Mouse (Mus musculus) layer of hippocampus, adult 8-10 months (tissue): ENCODE data around the gene Arrdc3. TPM values are rescaled to one million over a fixed set of nuclear protein-coding genes. Genes with fewer than 3 reads are reported as not detected.

ENCODE experiments used
- DNase-seq, 2 experiments: peaks; one replicate each; pipeline ENCODE4 v3.0.0; 2022; ENCODE audit warnings: low spot score in 2 of 2
- total RNA-seq, 4 experiments: library from RNA; stranded (reverse); gene quantifications; 2 replicates each; pipeline ENCODE4 v1.2.4; 2022

The Arrdc3 gene
- total RNA-seq, 4 experiments from 2014 or later, result 42.4 to 60.8 (median 47.6) TPM

DNA sequence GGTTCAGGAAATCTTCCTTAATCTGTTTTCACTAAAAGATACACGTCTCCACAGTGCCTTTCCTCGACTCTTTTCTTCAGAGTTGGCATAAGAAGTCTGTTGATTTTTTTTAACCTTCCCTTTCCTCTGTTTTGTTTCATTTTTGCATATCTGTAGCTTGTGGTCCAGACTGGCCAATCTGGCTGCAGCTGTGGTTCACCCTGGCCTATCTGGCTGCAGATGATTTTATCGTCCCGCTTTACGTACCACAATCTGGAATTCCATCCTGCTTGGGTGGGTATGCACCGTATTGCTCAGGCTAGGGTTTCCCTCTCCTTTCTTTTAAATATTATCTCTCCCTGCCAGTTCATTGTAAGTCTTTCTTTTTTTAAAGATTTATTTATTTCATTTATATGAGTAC, 37.8 kb downstream of the Arrdc3 start:
- DNase-seq, result no peak

DNA sequence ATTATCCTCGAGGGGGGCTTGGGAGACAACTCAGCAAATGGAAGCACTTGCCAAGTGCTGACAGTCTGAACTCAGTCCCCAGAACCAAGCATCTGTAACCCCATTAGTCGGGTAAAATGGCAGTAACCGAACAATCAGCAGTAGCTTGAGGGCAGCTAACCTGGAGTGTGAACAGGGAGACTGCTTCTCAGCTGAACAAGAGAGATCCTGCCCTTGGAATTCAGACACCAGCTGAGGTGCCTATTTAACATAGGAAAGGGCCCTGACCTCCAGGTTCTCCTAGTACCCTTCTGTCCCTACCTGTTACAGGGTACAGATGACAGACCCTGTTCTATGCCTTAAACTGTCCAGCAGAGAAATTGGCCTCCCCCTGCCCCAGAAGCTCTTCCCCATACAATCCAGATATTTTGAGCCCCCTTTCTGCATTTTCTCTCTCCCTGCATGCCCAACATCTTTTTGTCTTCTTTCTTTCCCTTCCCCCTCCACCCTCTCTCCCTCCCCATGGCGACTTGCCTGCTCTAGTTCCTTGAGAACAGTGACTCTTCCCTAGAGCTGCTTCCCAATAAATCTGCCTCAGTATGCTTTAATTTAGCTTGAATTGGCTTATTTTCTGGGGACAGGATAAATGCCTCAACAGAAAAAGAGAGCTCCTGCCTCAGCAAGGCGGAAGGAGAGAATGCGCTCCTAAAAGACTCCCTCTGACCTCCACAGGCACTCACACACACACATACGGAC, 38.6 kb downstream of the Arrdc3 start:
- no peak for DNase-seq

DNA sequence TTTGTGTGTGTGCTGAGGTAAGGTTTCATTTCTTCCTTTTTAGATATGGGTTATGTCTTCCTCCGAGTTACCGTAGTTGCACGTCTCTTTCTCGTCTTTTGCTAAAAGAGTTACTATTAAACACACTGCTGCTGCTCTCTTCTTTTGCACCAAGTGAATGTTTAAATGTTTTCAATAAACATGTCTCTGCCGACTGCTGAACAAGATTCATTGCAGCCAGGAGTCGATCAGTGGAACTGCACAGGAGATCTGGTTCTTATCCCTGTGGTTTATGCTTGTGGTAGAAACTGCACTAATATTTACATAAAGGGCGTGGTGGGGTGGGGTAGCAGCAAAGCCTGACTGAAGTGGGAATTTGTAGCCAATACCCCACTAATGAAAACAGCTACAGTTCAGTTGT, 45.0 kb downstream of the Arrdc3 start:
- DNase-seq, result no peak

DNA sequence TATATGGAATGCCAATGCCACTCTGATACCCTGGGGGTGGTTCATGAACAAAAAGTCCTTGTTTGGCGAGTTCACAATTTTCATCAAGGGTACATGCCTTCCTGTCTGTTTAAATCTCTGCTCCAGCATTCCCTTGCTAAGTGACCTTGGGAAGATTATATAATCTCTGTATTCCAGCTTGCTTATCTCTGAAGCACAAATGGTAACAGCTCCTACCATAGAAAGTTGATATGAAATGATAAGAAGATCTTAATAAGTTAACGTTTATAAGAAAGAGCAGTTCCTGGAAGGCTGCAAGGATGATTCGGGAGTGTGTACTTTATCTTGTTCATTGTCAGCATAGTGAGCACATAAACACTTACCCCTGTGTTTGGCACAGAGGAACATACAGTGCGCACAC, 46.8 kb downstream of the Arrdc3 start:
- no peak for DNase-seq

DNA sequence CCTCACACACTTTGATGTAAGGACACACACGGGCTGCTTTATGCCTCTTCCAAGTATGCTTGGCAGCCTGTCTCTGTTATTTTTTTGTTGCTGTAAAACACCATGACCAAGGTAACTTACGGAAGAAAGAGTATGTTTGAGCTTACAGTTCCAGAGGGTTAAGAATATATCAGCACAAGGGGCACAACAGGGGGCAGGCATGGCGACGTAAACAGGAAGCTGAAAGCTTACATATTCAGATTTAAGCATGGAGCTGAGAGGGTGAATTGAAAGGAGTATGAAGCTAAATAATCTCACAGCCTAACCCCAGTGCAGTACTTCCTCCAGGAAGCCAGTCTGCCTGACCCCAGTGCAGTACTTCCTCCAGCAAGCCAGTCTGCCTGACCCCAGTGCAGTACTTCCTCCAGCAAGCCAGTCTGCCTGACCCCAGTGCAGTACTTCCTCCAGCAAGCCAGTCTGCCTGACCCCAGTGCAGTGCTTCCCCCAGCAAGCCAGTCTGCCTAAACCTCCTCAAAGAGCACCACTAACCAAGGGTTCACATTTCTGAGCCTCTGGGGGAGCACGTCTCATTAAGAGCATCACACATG, 49.7 kb downstream of the Arrdc3 start:
- DNase-seq, result no peak

DNA sequence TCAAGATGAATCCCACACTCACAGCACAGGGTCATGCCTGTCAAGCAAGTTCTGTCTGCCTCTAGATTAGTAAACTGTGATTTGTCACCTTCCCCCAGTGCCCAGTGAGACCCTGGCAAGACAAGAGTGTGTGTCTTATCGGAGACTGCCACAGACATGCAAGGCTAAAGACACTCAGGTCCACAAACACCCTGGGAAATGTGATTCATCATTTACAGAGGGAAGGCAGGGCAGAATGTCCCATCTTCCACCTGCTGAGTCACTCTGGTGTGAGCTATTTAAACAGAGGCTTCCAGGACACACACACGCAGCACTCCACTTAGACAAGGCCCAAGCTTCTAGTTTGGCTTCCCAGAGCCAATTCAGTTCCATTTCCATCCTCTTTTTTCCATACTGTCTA, 53.2 kb downstream of the Arrdc3 start:
- no peak for DNase-seq

DNA sequence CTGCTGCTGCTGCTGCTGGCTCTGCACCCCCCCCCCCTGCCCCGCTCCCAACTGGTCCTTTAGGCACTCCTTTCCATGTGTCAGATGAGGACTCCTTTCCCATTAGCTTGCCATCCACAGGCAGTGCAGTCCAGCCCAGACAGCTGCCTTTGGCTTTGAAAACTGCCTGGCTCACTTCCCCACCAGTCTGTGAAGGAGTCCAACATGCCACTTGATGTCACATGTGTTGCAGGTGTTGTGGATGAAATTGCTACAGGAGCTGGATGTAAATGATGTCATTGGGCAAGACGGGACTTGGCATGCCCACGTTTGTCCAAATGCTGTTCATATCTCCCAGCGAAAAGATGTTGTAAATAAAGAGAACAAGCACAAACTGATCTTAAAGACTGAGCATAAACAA, 56.0 kb downstream of the Arrdc3 start:
- no peak for DNase-seq

DNA sequence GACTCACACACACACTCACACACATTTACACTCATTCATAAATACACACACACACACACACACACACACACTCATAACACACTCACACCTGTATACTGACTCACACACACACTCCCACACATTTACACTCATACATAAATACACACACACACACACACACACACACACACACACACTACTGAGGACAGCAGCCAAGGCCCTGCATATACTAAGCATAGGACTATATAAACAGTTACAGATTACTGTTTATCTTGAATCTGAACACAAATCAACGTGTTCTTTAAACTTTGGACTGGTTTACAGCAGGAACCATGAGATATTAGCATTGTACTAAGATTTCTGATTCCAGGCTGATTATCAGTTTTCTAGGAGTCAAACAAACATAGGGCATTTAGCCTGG, 56.7 kb downstream of the Arrdc3 start:
- no peak for DNase-seq

DNA sequence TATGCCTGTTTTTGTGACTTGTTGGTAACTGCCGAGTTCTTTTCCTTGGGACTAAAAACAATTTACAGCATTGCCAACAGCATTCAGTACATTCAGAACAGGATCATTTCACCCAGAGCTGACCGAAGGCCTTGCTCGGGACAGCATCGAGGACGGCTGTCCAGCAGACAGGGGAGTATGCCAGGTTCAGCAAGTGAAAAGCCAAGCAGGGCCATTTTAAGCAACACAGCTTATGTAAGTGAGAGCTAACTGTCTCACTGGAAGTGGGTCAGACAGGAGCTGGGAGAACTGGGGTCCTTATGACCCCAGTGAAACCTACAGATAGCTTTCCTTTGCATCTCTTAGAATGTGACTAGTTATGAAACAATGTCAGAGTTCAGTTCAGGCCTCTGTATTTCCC, 57.2 kb downstream of the Arrdc3 start:
- DNase-seq, result no peak

DNA sequence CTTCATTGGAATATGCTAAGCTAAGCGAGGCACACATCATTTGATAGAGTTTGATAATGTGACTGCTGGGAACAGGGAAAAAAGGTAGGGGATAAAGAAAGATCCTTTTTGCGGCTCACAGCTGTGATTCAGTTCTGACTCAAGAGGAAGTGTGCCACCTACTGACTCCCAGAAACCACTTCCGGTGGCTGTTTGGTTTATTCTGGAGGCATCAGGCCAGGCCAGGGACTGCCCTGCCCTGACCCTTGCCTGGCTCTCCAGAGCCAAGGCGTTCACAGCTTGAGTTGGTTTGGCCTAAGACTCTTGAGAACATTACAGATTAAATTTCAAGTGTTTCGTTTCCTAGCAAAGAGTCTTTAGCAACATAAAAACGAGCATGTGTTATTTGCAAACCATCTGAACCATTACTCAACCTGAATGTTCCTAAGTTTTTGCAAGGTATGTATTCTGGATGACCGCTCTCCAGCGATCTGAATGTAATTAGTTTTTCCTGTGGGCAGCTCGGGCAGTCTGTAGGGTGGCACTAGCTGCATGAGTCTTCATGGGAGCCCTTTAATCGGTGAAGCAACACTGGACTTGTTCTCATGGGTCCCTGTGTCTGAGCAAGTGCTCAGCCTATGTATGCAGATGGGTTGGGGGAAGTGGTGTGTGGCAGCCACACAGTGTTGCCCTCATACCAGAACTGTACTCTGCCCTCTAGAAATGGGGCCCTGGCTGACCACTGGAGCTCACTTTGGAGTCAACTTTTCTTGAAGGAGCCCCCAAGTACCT, 57.9 kb downstream of the Arrdc3 start:
- no peak for DNase-seq

DNA sequence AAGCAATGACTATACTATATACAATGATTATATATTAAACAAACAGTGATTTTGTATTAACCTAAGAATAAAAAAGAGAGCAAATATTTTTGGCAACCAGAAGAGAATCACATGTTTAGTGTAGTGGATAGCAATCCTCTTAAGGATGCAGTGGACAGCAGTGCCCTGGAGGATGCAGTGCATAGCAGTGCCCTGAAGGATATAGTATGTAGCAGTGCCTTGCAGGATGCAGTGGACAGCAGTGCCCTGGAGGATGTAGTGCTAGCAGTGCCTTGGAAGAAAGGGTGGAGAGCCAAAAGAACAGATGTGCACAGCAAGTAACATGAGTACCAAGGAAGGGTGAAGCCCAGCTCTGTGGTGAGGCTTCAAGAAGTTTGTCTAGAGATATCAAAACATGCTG, 61.3 kb downstream of the Arrdc3 start:
- no peak for DNase-seq
